Mouse (Mus musculus): ENCODE measurements around the gene Fkbp8.

DNA sequence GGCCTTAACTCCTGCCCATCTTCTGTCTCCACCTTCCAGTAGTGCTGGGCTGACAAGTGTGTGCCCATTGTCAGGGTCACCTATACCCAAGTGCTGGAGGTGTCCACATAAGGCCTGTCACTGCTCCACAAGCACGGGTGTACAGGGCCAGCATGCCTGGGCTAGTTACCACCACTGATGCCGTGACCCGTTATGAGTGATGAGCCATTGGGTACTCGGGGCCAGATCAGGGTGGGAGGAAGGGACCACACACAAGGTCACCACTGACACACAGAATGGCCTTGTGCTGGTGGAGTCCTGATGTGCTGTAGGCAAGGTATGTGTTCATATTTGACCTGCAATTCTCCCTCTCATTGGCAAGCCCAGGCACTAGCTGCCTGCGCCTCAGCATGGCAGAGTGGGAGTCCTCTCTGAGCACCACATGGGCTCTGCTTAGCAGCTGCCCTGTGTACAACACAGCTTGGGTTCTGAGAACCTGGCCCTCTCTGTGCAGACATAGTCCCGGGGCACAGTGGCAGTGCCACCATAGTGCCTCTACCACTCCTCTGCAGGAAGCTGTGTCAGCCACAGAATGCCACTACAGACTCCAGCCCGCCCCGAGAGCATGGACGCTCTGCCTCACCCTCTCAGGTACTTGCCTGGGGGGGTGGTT, 57.2 kb downstream of the Fkbp8 start:
- TF ChIP-seq CTCF (IDR thresholded peaks at IDR 0.05; ENCODE audit: extremely low read depth, insufficient read length, insufficient replicate concordance, low read depth, low read length) (no peak), POLR2A (IDR thresholded peaks at IDR 0.05; ENCODE audit: low read depth, low read length) (no peak)

All from small intestine, adult 2 months (tissue).